Mouse (Mus musculus): ENCODE measurements around the gene Gm5771. TPM values are rescaled to one million over a fixed set of nuclear protein-coding genes. Genes with fewer than 3 reads are reported as not detected.

The Gm5771 gene
- polyA plus RNA-seq, 1 experiment from 2014 or later: not detected

Other genes starting within 250 kb of the Gm5771 start
- gene Try4, start 90.1 kb upstream of the Gm5771 start, polyA plus RNA-seq (2014; fragmentation: Nextera tagmentation; extraction: Ambion mirVana): not detected in 2 replicates
- not detected in 2 replicates for gene Try5, start 75.5 kb upstream of the Gm5771 start, polyA plus RNA-seq (2014; fragmentation: Nextera tagmentation; extraction: Ambion mirVana)
- gene Try10, start 38.3 kb upstream of the Gm5771 start, polyA plus RNA-seq (2014; fragmentation: Nextera tagmentation; extraction: Ambion mirVana): not detected in 2 replicates
- gene Prss3, start 14.7 kb upstream of the Gm5771 start, polyA plus RNA-seq (2014; fragmentation: Nextera tagmentation; extraction: Ambion mirVana): not detected in 2 replicates
- not detected in 2 replicates for gene Gm10334, start 53.8 kb downstream of the Gm5771 start, polyA plus RNA-seq (2014; fragmentation: Nextera tagmentation; extraction: Ambion mirVana)
- gene Prss1, start 66.6 kb downstream of the Gm5771 start, polyA plus RNA-seq (2014; fragmentation: Nextera tagmentation; extraction: Ambion mirVana): not detected in 2 replicates
- not detected in 2 replicates for gene Prss2, start 129.4 kb downstream of the Gm5771 start, polyA plus RNA-seq (2014; fragmentation: Nextera tagmentation; extraction: Ambion mirVana)
- 13.8 and 15.4 TPM in 2 replicates for gene Ephb6, start 213.1 kb downstream of the Gm5771 start, polyA plus RNA-seq (2014; fragmentation: Nextera tagmentation; extraction: Ambion mirVana)
- 0.67 and 0.69 TPM in 2 replicates for gene Trpv6, start 244.0 kb downstream of the Gm5771 start, polyA plus RNA-seq (2014; fragmentation: Nextera tagmentation; extraction: Ambion mirVana)